Mouse (Mus musculus): ENCODE measurements around the gene Plod2.

Plod2 gene

GRCm38 (mm10) chr9:92601551-92601950 is 59.5 kb downstream of the Plod2 start:
- in situ Hi-C loops (cut with MboI) = no loop called here

- in situ Hi-C loops (cut with MboI) = no loop called here
Observed at GRCm38 (mm10) chr9:92603541-92603940, 61.5 kb downstream of the Plod2 start.

GRCm38 (mm10) chr9:92610628-92611267 is 68.7 kb downstream of the Plod2 start:
- in situ Hi-C loops (cut with MboI) = no loop called here

- in situ Hi-C loops (cut with MboI) = no loop called here
Observed at GRCm38 (mm10) chr9:92612641-92613040, 70.6 kb downstream of the Plod2 start.

- in situ Hi-C loops (cut with MboI) = no loop called here
Observed at GRCm38 (mm10) chr9:92613206-92613605, 71.2 kb downstream of the Plod2 start.

GRCm38 (mm10) chr9:92616418-92616817 is 74.4 kb downstream of the Plod2 start:
- in situ Hi-C loops (cut with MboI) = no loop called here

- in situ Hi-C loops (cut with MboI) = no loop called here
Observed at GRCm38 (mm10) chr9:92617376-92617775, 75.4 kb downstream of the Plod2 start.

GRCm38 (mm10) chr9:92620088-92620487 is 78.1 kb downstream of the Plod2 start:
- in situ Hi-C loops (cut with MboI) = no loop called here

- in situ Hi-C loops (cut with MboI) = no loop called here
Observed at GRCm38 (mm10) chr9:92621246-92621645, 79.2 kb downstream of the Plod2 start.

GRCm38 (mm10) chr9:92621878-92622282 is 79.9 kb downstream of the Plod2 start:
- in situ Hi-C loops (cut with MboI) = no loop called here

GRCm38 (mm10) chr9:92634792-92635191 is 92.8 kb downstream of the Plod2 start:
- in situ Hi-C loops (cut with MboI) = no loop called here

GRCm38 (mm10) chr9:92639200-92639897 is 97.3 kb downstream of the Plod2 start:
- in situ Hi-C loops (cut with MboI) = no loop called here

- in situ Hi-C loops (cut with MboI) = no loop called here
Observed at GRCm38 (mm10) chr9:92641717-92642116, 99.7 kb downstream of the Plod2 start.

Data from mature B cell (primary cell).